31 mouse cellular contexts compared by ENCODE assay signal in the genomic region with DNA sequence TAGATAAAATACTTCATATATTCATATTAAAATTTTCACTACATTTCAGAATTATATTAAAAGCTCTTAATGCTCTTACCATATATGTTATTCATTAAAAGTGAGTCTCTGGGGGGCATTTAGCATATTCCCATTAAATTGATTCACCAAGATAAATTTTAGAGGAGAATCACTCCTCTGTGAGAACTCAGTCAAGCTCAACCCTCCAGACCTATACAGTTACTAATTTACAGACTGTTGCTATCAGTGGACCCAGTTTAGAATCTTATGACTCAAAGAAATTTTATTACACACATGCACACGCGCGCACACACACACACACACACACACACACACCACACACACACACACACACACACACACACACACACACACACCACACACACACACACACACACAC.
"Had no signal": no experiment of that assay in that cellular context is flagged by ENCODE, and none has a peak within 500 bp of the region (broad histone marks: within the 10 kb centered on the region; RNA-seq: fewer than 3 reads in every experiment).

No protein-coding gene starts in this region.

- H3K36me3 ChIP-seq: heart, embryonic 10.5 days; heart, embryonic 12.5 days; heart, embryonic 13.5 days; heart, embryonic 15.5 days; hindbrain, embryonic 10.5 days; hindbrain, embryonic 12.5 days; hindbrain, embryonic 13.5 days; hindbrain, embryonic 15.5 days; intestine, embryonic 15.5 days had no signal

- ATAC-seq: hindbrain, embryonic 16.5 days; hindbrain, postnatal 0 days; inflammation-experienced regulatory T-cells, adult 6 months; intestine, embryonic 15.5 days; intestine, embryonic 16.5 days; intestine, postnatal 0 days had no signal

- H3K27ac ChIP-seq: heart, adult 2 months; heart, embryonic 10.5 days; heart, embryonic 13.5 days; heart, embryonic 15.5 days; hindbrain, embryonic 10.5 days; hindbrain, embryonic 12.5 days; hindbrain, embryonic 13.5 days; hindbrain, embryonic 14.5 days; hindbrain, embryonic 15.5 days; hindbrain, postnatal 0 days; intestine, embryonic 15.5 days; layer of hippocampus, adult 2 months; left cerebral cortex, adult 2 months had no signal

- H3K27me3 ChIP-seq: heart, embryonic 12.5 days; heart, embryonic 13.5 days; heart, embryonic 15.5 days; hindbrain, embryonic 12.5 days; hindbrain, embryonic 13.5 days; hindbrain, embryonic 15.5 days; intestine, embryonic 15.5 days had no signal

- H3K4me1 ChIP-seq: heart, embryonic 10.5 days; heart, embryonic 12.5 days; heart, embryonic 13.5 days; heart, embryonic 15.5 days; hindbrain, embryonic 10.5 days; hindbrain, embryonic 12.5 days; hindbrain, embryonic 13.5 days; hindbrain, embryonic 15.5 days; intestine, embryonic 15.5 days had no signal

- H3K9ac ChIP-seq: heart, embryonic 12.5 days; heart, embryonic 13.5 days; heart, embryonic 15.5 days; hindbrain, embryonic 12.5 days; hindbrain, embryonic 13.5 days; hindbrain, embryonic 14.5 days; hindbrain, embryonic 15.5 days; intestine, embryonic 15.5 days had no signal

- H3K4me3 ChIP-seq: heart, adult 2 months; heart, embryonic 10.5 days; heart, embryonic 12.5 days; heart, embryonic 13.5 days; heart, embryonic 15.5 days; hindbrain, embryonic 10.5 days; hindbrain, embryonic 12.5 days; hindbrain, embryonic 13.5 days; hindbrain, embryonic 15.5 days; intestine, embryonic 15.5 days; layer of hippocampus, adult 2 months; left cerebral cortex, adult 2 months had no signal

- H3K4me2 ChIP-seq: heart, embryonic 11.5 days; heart, embryonic 12.5 days; heart, embryonic 13.5 days; heart, embryonic 15.5 days; hindbrain, embryonic 12.5 days; hindbrain, embryonic 13.5 days; hindbrain, embryonic 14.5 days; hindbrain, embryonic 15.5 days; intestine, embryonic 15.5 days had no signal

- DNase-seq: heart, adult 2 months; heart, postnatal 10 days; heart, postnatal 14 days; heart, postnatal 4 days; kidney, adult 11 months; kidney, adult 18-20 months; kidney, adult 8-10 months; kidney, postnatal 14 days; kidney, postnatal 25 days; kidney, postnatal 36 days; kidney, postnatal 4 days; layer of hippocampus, adult 9-11 months; layer of hippocampus, postnatal 36 days had no signal

- H3K9me3 ChIP-seq: heart, embryonic 10.5 days; heart, embryonic 12.5 days; heart, embryonic 13.5 days; heart, embryonic 15.5 days; hindbrain, embryonic 10.5 days; hindbrain, embryonic 12.5 days; hindbrain, embryonic 13.5 days; hindbrain, embryonic 15.5 days; intestine, embryonic 15.5 days had no signal
